Mouse (Mus musculus) stomach, postnatal 0 days (tissue): ENCODE results near the gene Lsmem1. TPM values are rescaled to one million over a fixed set of nuclear protein-coding genes. Genes with fewer than 3 reads are reported as not detected.

Source experiments
- ATAC-seq: fragments of 200-750 bp; cut with Nextera tagmentation; 2 replicates; pipeline ENCODE4 v1.8.0; 2017; ENCODE audit not compliant: low FRiP score, low TSS enrichment
- DNase-seq: peaks from one replicate; pipeline ENCODE4 v3.0.0-alpha.2; 2016; ENCODE audit warnings: low spot score
- H3K27ac ChIP-seq: fragments of 300-500 bp; sonication (generic); replicated peaks from 2 replicates; pipeline ENCODE4 v1.5.1; 2014; ENCODE audit warnings: mild to moderate bottlenecking, control low read depth
- H3K27me3 ChIP-seq: fragments of 300-500 bp; sonication (generic); 2 replicates; pipeline ENCODE4 v1.6.1; 2014; ENCODE audit warnings: low read length; ENCODE audit not compliant: control insufficient read depth, insufficient read depth
- H3K36me3 ChIP-seq: fragments of 300-500 bp; sonication (generic); 2 replicates; pipeline ENCODE4 v1.6.1; 2014; ENCODE audit warnings: low read length, mixed read lengths; ENCODE audit not compliant: control insufficient read depth, insufficient read depth
- H3K4me1 ChIP-seq: fragments of 300-500 bp; sonication (generic); replicated peaks from 2 replicates; pipeline ENCODE4 v1.6.1; 2014; ENCODE audit warnings: antibody characterized with exemption; ENCODE audit not compliant: control insufficient read depth, insufficient read depth
- H3K4me2 ChIP-seq: fragments of 300-500 bp; sonication (generic); replicated peaks from 2 replicates; pipeline ENCODE4 v1.6.1; 2014; ENCODE audit warnings: low read depth, mild to moderate bottlenecking, control low read depth, moderate library complexity
- H3K4me3 ChIP-seq: fragments of 300-500 bp; sonication (generic); 2 replicates; pipeline ENCODE4 v1.5.1; 2014; ENCODE audit warnings: low read depth, low read length, control low read depth
- H3K9ac ChIP-seq: fragments of 300-500 bp; sonication (generic); 2 replicates; pipeline ENCODE4 v1.6.1; 2014; ENCODE audit warnings: mild to moderate bottlenecking, low read length, control low read depth, mixed read lengths
- H3K9me3 ChIP-seq: fragments of 300-500 bp; sonication (generic); 2 replicates; pipeline ENCODE4 v1.6.1; 2016; ENCODE audit warnings: low read length; ENCODE audit not compliant: control insufficient read depth
- CTCF ChIP-seq: IDR thresholded peaks from 2 replicates; pipeline ENCODE4 v1.5.1; 2016; ENCODE audit warnings: antibody characterized with exemption, low read depth, mild to moderate bottlenecking, moderate library complexity
- EP300 ChIP-seq: optimal IDR thresholded peaks from 2 replicates; pipeline ENCODE3; 2016; ENCODE audit warnings: antibody characterized with exemption
- WGBS: fragments of 180-500 bp; shearing (Covaris S2); extraction: QIAGEN DNeasy Blood & Tissue Kit; methylation state at CpG from one replicate; pipeline ENCODE4 v1.1.7; 2014; 5-methylcytosine and 5-hydroxymethylcytosine counted together
- polyA plus RNA-seq: library from polyadenylated mRNA; unstranded; fragments of >200 nt; fragmentation: Nextera tagmentation; extraction: Ambion mirVana; gene quantifications from 2 replicates; pipeline ENCODE4 v1.2.1, GENCODE M21; 2015

The Lsmem1 gene
- polyA plus RNA-seq, 1 experiment from 2014 or later = not detected

DNA sequence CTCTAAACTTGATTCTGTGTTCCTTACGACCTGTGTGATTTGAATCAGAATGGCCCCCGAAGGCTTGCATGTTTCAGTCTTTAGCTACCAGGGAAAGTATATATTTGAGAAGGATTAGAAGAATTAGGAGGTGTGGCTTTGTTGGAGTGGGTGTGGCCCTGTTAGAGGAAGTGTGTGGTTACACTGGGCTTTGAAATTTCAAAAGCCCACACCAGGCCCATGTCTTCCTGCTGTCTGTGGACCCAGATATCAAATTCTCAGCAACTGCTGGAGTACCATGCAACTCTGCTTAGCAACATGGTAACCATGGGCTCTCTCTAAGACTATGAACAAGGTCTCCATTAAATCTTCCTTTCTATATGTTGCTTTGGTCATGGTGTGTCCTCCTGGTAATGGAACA is 27.7 kb downstream of the Lsmem1 start:
- no peak overlapping the region for H3K4me2 ChIP-seq
- no peaks in the 10 kb centered on the region for H3K4me1 ChIP-seq
- no peak overlapping the region for H3K4me3 ChIP-seq
- ATAC-seq (no peak), DNase-seq (no peak)
- no peak overlapping the region for H3K27ac ChIP-seq
- no peaks in the 10 kb centered on the region for H3K9me3 ChIP-seq
- H3K36me3 ChIP-seq = no peaks in the 10 kb centered on the region
- TF ChIP-seq EP300 (no peak), CTCF (no peak)
- H3K27me3 ChIP-seq = no peaks in the 10 kb centered on the region; the same call in 1 of the 2 replicates
- H3K9ac ChIP-seq = no peak overlapping the region
- 52% methylated on average over 2 of the region's 2 CpGs for WGBS

GRCm38 (mm10) chr12:40169675-40170074 is 29.6 kb downstream of the Lsmem1 start:
- Histone ChIP-seq H3K36me3 (no peaks in the 10 kb centered on the region), H3K27me3 (no peaks in the 10 kb centered on the region; the same call in 1 of the 2 replicates), H3K9me3 (no peaks in the 10 kb centered on the region), H3K4me1 (no peaks in the 10 kb centered on the region), H3K27ac (no peak overlapping the region), H3K4me2 (no peak overlapping the region), H3K4me3 (no peak overlapping the region), H3K9ac (no peak overlapping the region)
- ATAC-seq (no peak), DNase-seq (no peak)
- TF ChIP-seq CTCF (no peak; the same call in 1 of the 2 replicates), EP300 (no peak)
- 93% methylated on average over 1 of the region's 1 CpGs for WGBS

DNA sequence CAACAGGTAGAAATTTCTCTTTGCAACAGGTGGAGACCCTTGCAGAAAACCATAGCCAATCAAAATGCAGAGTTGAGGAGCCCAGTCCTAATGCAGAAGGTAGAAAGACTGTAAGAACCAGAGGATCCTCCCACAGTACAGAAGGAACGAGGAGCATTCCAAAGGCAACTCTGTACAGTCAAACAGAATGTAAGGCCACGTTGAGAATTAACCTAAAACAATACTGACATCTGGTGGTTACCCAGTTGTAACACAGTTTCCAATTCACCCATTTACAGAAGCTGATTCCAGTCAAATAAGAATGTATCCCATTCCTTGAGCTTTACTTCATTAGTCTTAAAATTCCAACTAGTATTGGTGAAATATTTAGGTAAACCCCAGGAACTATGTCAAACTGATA is 34.7 kb downstream of the Lsmem1 start:
- 1% methylated on average over 2 of the region's 2 CpGs for WGBS
- no peaks in the 10 kb centered on the region; the same call in 1 of the 2 replicates for H3K27me3 ChIP-seq
- TF ChIP-seq CTCF (peak; percentile 84), EP300 (no peak)
- no peak overlapping the region for H3K27ac ChIP-seq
- H3K9me3 ChIP-seq = no peaks in the 10 kb centered on the region
- H3K4me3 ChIP-seq = no peak overlapping the region
- H3K4me1 ChIP-seq = no peaks in the 10 kb centered on the region
- H3K36me3 ChIP-seq = no peaks in the 10 kb centered on the region
- DNase-seq (no peak), ATAC-seq (0 out of 2 replicates have a peak, but pooled peaks have one; percentile 38)
- H3K4me2 ChIP-seq = no peak overlapping the region
- H3K9ac ChIP-seq = no peak overlapping the region

GRCm38 (mm10) chr12:40160777-40161176 is 38.5 kb downstream of the Lsmem1 start:
- no peaks in the 10 kb centered on the region for H3K9me3 ChIP-seq
- no peak overlapping the region for H3K4me3 ChIP-seq
- no peak for TF ChIP-seq EP300
- TF ChIP-seq CTCF = no peak
- DNase-seq (no peak), ATAC-seq (no peak)
- WGBS = 52% methylated on average over 2 of the region's 2 CpGs
- no peak overlapping the region for H3K27ac ChIP-seq
- no peaks in the 10 kb centered on the region for H3K4me1 ChIP-seq
- H3K27me3 ChIP-seq = no peaks in the 10 kb centered on the region
- no peak overlapping the region for H3K4me2 ChIP-seq
- H3K9ac ChIP-seq = no peak overlapping the region
- no peaks in the 10 kb centered on the region for H3K36me3 ChIP-seq

DNA sequence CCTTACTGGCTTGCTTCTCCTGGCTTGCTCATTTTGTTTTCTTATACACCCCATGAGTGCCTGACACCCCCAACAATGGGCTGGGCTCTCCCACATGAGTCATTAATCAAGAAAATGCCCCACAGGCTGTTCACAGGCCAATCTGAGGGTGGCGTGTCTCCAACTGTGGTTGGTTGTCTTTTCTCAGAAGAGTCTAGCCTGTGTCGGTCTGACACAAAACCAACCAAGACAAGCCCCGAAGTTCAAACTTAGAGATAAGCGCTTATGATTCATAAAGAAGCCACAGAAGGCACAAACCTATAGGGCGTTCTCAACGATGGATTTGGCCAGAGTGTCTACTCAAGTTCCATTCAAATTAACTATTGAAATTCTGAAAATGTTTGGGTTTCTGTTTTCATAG is 45.1 kb downstream of the Lsmem1 start:
- TF ChIP-seq EP300 (no peak), CTCF (no peak)
- H3K36me3 ChIP-seq = no peaks in the 10 kb centered on the region
- H3K9ac ChIP-seq = no peak overlapping the region
- WGBS = 87% methylated on average over 6 of the region's 6 CpGs
- H3K9me3 ChIP-seq = no peaks in the 10 kb centered on the region
- H3K4me1 ChIP-seq = no peaks in the 10 kb centered on the region
- no peak overlapping the region for H3K4me3 ChIP-seq
- no peak for ATAC-seq
- H3K27me3 ChIP-seq = no peaks in the 10 kb centered on the region
- H3K4me2 ChIP-seq = no peak overlapping the region
- DNase-seq = no peak
- no peak overlapping the region for H3K27ac ChIP-seq

DNA sequence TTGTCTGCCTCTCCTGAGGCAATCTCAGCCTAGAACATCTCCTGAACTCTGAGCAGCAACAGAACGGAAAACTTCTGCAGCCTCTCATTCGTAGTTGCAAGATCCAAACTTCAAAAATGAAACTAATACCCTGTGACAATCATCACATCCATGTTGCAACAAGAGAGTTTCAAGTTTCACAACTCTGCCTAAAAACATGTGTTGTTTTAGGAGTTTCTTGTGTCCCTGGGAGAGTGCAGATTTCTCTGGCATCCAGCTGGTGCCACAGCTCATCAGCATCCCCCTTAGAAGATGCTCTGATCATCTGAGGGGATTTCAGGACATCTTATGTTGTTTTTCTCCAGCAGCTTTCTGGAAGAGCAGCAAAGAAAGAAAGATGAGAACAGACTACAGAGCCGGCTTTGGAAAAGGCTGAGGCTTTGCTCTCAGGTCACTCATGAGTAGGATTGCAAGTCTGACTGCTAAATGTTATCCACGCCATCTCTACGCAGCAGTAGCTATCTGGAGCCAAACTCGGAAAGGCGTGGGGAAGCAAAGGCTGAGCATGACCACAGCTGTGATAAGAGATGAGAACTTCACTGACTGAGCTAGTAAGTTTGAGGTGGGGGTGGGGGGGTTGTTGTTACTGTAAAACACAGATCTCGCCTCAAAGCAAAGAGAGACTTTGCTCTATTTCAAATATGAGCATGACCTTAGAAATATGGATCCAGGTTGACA is 46.8 kb downstream of the Lsmem1 start:
- ATAC-seq (no peak), DNase-seq (no peak)
- Histone ChIP-seq H3K27me3 (no peaks in the 10 kb centered on the region), H3K36me3 (no peaks in the 10 kb centered on the region), H3K4me1 (no peaks in the 10 kb centered on the region), H3K9ac (no peak overlapping the region), H3K4me3 (no peak overlapping the region), H3K27ac (no peak overlapping the region), H3K9me3 (no peaks in the 10 kb centered on the region), H3K4me2 (no peak overlapping the region)
- 68% methylated on average over 8 of the region's 8 CpGs for WGBS
- TF ChIP-seq EP300 = no peak
- no peak for TF ChIP-seq CTCF
